Mouse (Mus musculus) testis, adult 2 months (tissue): ENCODE data around the gene Cx3cr1.
A peak's percentile ranks its signal among the peaks of the same experiment; 100 is the strongest.

Experiments used
- CTCF ChIP-seq: fragments of 200-500 bp; IDR thresholded peaks from 2 replicates; pipeline ENCODE4 v1.5.1; 2012; ENCODE audit warnings: low read depth, mild to moderate bottlenecking, inconsistent platforms, low read length, moderate library complexity; ENCODE audit not compliant: control insufficient read depth, insufficient read depth, insufficient replicate concordance
- POLR2A ChIP-seq: fragments of 200-500 bp; IDR thresholded peaks from 2 replicates; pipeline ENCODE4 v1.6.1; 2012; ENCODE audit warnings: low read depth, mild to moderate bottlenecking, inconsistent platforms, low read length, moderate library complexity; ENCODE audit not compliant: control insufficient read depth

GRCm38 (mm10) chr9:120110211-120111018, 40.7 kb upstream of the Cx3cr1 start, which contains the start of gene Slc25a38:
- TF ChIP-seq POLR2A (peak; percentile 78), CTCF (peak; percentile 90)
